Mouse (Mus musculus) limb, embryonic 13.5 days (tissue): ENCODE measurements around the gene Slc9a9. TPM values are rescaled to one million over a fixed set of nuclear protein-coding genes. Genes with fewer than 3 reads are reported as not detected.

Source experiments
- ATAC-seq: fragments of 200-750 bp; cut with Nextera tagmentation; 2 replicates; pipeline ENCODE4 v1.8.0; 2017; ENCODE audit warnings: low read depth, moderate number of reproducible peaks, moderate TSS enrichment; ENCODE audit not compliant: low FRiP score
- H3K27ac ChIP-seq: fragments of 300-500 bp; sonication (generic); 2 replicates; pipeline ENCODE4 v1.5.1; 2015; ENCODE audit warnings: inconsistent platforms, mild to moderate bottlenecking, moderate library complexity
- H3K27me3 ChIP-seq: fragments of 300-500 bp; sonication (generic); 2 replicates; pipeline ENCODE4 v1.6.1; 2015; ENCODE audit warnings: mild to moderate bottlenecking, inconsistent platforms
- H3K36me3 ChIP-seq: fragments of 300-500 bp; sonication (generic); 2 replicates; pipeline ENCODE4 v1.6.1; 2015; ENCODE audit warnings: inconsistent platforms, mild to moderate bottlenecking, moderate library complexity
- H3K4me1 ChIP-seq: fragments of 300-500 bp; sonication (generic); 2 replicates; pipeline ENCODE4 v1.6.1; 2015; ENCODE audit warnings: inconsistent platforms
- H3K4me2 ChIP-seq: fragments of 300-500 bp; sonication (generic); replicated peaks from 2 replicates; pipeline ENCODE4 v1.6.1; 2015; ENCODE audit warnings: inconsistent platforms, mild to moderate bottlenecking, moderate library complexity
- H3K4me3 ChIP-seq: fragments of 300-500 bp; sonication (generic); 2 replicates; pipeline ENCODE4 v1.5.1; 2015; ENCODE audit warnings: moderate library complexity, mild to moderate bottlenecking, inconsistent platforms
- H3K9ac ChIP-seq: fragments of 300-500 bp; sonication (generic); 2 replicates; pipeline ENCODE4 v1.6.1; 2015; ENCODE audit warnings: mild to moderate bottlenecking, inconsistent platforms
- H3K9me3 ChIP-seq: fragments of 300-500 bp; sonication (generic); 2 replicates; pipeline ENCODE4 v1.6.1; 2016; ENCODE audit warnings: inconsistent platforms
- WGBS: fragments of 180-500 bp; shearing (Covaris S2); methylation state at CpG from one replicate; pipeline ENCODE4 v1.1.7; 2015; 5-methylcytosine and 5-hydroxymethylcytosine counted together
- polyA plus RNA-seq: library from polyadenylated mRNA; unstranded; fragments of >200 nt; fragmentation: Nextera tagmentation; extraction: Ambion mirVana; gene quantifications from 2 replicates; pipeline ENCODE4 v1.2.1, GENCODE M21; 2015

Gene Slc9a9
- polyA plus RNA-seq, 1 experiment from 2014 or later = 3.6 TPM

DNA sequence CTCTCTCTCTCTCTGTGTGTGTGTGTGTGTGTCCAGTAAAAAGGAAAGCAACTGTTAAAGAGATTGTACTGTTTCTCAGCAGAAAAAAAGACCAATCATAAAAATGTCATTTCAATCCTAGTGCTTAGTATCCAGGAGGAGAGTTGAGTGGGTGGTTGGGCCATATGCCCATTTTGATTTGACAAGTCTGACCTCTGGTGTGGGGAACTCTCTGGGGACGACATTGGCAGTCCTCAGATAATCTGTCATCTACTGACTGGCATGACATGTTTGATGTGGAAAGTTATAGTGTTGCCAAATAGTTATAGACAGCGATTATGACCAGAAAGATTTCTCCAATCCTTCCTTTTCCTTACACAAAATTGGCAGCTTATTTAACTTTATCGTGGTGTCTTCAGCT lies 71.1 kb downstream of the Slc9a9 start:
- no peak for ATAC-seq
- Histone ChIP-seq H3K4me2 (no peak overlapping the region), H3K27ac (no peak overlapping the region), H3K36me3 (no peaks in the 10 kb centered on the region), H3K9ac (no peak overlapping the region), H3K4me1 (0 out of 2 replicates have a peak, but pooled peaks cover 2% of the 10 kb centered on the region), H3K9me3 (no peaks in the 10 kb centered on the region), H3K4me3 (no peak overlapping the region), H3K27me3 (peaks cover 6% of the 10 kb centered on the region)
- 74% methylated on average over 3 of the region's 3 CpGs for WGBS

DNA sequence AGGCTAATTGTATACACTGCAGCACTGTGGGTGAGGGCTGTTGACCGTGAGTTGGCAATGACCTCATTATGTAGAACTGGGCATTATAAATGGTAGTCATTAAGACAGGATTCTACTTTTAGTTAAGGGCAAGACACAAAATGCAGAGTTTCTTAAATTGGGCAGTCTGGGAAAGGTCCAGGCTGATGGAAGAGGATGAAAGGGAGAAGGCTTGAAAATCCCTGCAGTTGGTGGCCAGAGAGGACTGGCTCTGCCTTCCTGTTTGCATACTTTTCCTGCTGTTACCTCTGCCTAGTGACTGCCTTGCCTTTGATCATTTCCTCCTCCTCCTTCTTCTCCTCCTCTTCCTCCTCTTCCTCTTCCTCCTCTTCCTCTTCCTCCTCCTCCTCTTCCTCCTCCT lies 73.6 kb downstream of the Slc9a9 start:
- Histone ChIP-seq H3K27me3 (no peaks in the 10 kb centered on the region), H3K4me2 (no peak overlapping the region), H3K36me3 (no peaks in the 10 kb centered on the region), H3K9ac (no peak overlapping the region), H3K4me1 (0 out of 2 replicates have a peak, but pooled peaks cover 2% of the 10 kb centered on the region), H3K9me3 (no peaks in the 10 kb centered on the region), H3K4me3 (no peak overlapping the region), H3K27ac (no peak overlapping the region)
- WGBS = 84% methylated on average over 1 of the region's 1 CpGs
- ATAC-seq = no peak

DNA sequence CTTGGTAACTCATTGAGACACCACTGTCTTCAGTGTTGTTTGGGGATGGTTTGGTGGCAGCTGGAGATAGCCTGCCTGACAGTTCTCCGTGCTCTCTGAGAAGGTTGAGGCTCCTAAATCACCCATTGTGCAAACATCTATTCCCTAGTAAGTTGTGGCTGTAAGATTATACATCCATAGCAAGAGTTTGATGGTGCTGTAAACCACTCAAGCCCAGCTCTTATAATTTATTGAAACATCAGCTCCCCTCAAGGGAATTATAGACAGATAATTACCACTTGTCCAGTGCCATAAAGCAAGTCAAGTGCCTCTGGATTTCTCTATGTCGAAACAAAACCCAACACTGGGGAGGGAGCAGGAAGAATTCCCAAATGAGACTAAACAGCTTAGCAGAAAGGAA lies 78.8 kb downstream of the Slc9a9 start:
- ATAC-seq = no peak
- H3K9ac ChIP-seq = no peak overlapping the region
- no peak overlapping the region for H3K4me2 ChIP-seq
- H3K9me3 ChIP-seq = no peaks in the 10 kb centered on the region
- H3K27ac ChIP-seq = no peak overlapping the region
- H3K4me3 ChIP-seq = no peak overlapping the region
- H3K4me1 ChIP-seq = 0 out of 2 replicates have a peak, but pooled peaks cover 5% of the 10 kb centered on the region
- no peaks in the 10 kb centered on the region for H3K36me3 ChIP-seq
- WGBS = 50% methylated on average over 2 of the region's 2 CpGs
- H3K27me3 ChIP-seq = 0 out of 2 replicates have a peak, but pooled peaks cover 3% of the 10 kb centered on the region

DNA sequence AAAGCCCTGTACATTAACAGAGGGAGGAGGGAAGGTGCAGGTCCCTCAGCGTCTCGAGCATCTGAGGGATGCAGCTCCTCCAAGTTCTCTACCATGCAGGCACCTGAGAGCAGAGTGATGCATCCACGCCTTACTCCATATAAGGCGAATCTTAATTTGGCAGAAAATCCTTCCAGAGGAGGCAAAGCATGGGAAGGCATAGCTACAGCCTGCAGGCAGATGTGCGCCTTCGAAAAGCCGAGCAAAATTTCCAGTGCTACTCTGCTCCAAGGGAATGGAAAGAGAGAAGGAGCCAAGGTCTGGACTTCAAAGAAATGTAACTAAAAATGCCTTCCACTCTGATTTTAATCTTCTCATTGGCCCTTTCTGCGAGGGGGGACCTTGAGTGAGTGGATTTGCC lies 80.5 kb downstream of the Slc9a9 start:
- Histone ChIP-seq H3K4me2 (no peak overlapping the region), H3K4me1 (0 out of 2 replicates have a peak, but pooled peaks cover 5% of the 10 kb centered on the region), H3K36me3 (no peaks in the 10 kb centered on the region), H3K27me3 (0 out of 2 replicates have a peak, but pooled peaks cover 3% of the 10 kb centered on the region), H3K9ac (no peak overlapping the region), H3K27ac (no peak overlapping the region), H3K4me3 (no peak overlapping the region), H3K9me3 (no peaks in the 10 kb centered on the region)
- no peak for ATAC-seq
- 71% methylated on average over 8 of the region's 8 CpGs for WGBS

DNA sequence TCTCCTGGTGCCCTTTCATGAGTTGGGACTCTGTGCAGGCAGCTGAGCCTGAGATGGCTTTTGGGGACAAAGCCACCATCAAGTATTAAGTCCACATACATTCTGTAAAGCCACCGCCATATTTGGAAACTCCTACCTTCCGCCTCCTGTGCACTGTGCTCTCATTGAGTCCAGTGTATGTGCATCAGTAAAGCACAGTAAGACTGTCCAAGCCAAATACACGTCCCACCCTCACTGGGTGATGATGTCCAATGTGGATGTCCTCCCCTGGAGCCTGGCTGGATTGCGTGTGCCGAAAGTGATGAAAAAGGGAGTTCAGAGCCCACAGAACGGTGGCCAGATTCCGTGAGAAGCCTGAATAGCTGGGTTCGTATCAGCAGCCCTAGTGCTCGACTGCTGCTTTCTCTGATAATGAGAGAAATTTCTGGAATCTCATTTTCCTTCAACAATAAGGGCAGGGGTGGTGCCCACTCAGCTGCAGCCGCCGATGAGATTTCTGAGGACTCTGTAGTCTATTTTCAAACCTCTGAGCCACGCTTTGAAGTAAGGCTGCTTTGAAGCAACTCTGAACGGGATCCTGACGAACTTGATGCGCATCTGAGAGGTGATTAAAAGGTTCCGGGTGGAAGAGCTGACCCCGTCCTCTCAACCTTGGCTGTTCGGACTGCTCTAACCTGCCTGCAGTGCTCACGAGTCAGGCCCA lies 81.4 kb downstream of the Slc9a9 start:
- ATAC-seq = no peak

DNA sequence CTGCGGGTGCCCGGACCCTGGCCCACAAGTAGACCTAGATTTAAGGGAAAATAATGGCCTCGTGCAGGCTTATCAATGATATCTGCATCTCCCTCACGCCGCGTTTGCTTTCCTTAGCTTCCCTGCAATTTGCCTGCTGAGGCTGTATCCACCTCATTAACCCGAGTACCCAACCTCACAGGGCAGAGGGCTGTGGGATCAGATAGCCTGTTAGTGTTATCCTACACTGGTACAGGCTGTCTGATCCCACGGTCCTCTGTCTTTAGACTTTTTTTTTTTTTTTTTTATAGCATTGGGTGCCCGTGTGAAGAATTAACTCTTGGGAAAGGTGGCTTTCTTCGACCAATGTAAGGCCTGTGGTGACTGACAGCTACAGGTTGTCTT lies 81.9 kb downstream of the Slc9a9 start:
- 60% methylated on average over 10 of the region's 10 CpGs for WGBS
- ATAC-seq = peak; percentile 32; the same call in 1 of the 2 replicates

More for the DNA sequence above, 81.4 kb downstream of the Slc9a9 start:
- 0 out of 2 replicates have a peak, but pooled peaks cover 3% of the 10 kb centered on the region for H3K27me3 ChIP-seq
- no peak overlapping the region for H3K9ac ChIP-seq
- no peaks in the 10 kb centered on the region for H3K9me3 ChIP-seq
- no peak overlapping the region for H3K4me2 ChIP-seq
- 71% methylated on average over 19 of the region's 19 CpGs for WGBS
- H3K36me3 ChIP-seq = no peaks in the 10 kb centered on the region
- H3K4me1 ChIP-seq = 0 out of 2 replicates have a peak, but pooled peaks cover 5% of the 10 kb centered on the region
- no peak overlapping the region for H3K27ac ChIP-seq
- no peak overlapping the region for H3K4me3 ChIP-seq

DNA sequence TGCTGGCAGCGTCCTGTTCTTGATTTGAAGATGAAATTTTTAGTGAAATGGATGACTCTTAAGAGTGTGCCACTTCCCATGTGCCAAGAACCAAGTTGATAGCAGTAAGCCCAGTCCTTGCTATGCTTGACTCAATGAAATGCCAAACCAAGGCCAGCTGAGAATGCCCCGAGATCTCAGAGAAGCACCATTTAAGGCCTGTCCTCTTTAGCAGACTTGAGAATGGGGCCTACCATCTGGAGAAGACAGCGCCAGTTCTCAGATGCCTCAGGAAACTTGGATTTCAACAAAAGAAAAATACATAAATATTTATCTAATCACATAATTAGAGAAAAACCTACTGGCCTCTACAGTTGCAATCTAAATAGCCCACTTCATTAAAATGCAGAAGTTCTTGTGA lies 82.4 kb downstream of the Slc9a9 start:
- no peaks in the 10 kb centered on the region for H3K9me3 ChIP-seq
- no peaks in the 10 kb centered on the region for H3K36me3 ChIP-seq
- 0 out of 2 replicates have a peak, but pooled peaks cover 3% of the 10 kb centered on the region for H3K27me3 ChIP-seq
- no peak for ATAC-seq
- 92% methylated on average over 3 of the region's 3 CpGs for WGBS
- no peak overlapping the region for H3K27ac ChIP-seq
- no peak overlapping the region for H3K4me3 ChIP-seq
- H3K4me2 ChIP-seq = no peak overlapping the region
- H3K9ac ChIP-seq = no peak overlapping the region
- H3K4me1 ChIP-seq = 0 out of 2 replicates have a peak, but pooled peaks cover 5% of the 10 kb centered on the region

More for the DNA sequence above, 81.9 kb downstream of the Slc9a9 start:
- H3K27ac ChIP-seq = no peak overlapping the region
- H3K9ac ChIP-seq = no peak overlapping the region
- no peaks in the 10 kb centered on the region for H3K9me3 ChIP-seq
- H3K4me3 ChIP-seq = no peak overlapping the region
- H3K4me2 ChIP-seq = no peak overlapping the region
- H3K27me3 ChIP-seq = 0 out of 2 replicates have a peak, but pooled peaks cover 3% of the 10 kb centered on the region
- 0 out of 2 replicates have a peak, but pooled peaks cover 5% of the 10 kb centered on the region for H3K4me1 ChIP-seq
- no peaks in the 10 kb centered on the region for H3K36me3 ChIP-seq

DNA sequence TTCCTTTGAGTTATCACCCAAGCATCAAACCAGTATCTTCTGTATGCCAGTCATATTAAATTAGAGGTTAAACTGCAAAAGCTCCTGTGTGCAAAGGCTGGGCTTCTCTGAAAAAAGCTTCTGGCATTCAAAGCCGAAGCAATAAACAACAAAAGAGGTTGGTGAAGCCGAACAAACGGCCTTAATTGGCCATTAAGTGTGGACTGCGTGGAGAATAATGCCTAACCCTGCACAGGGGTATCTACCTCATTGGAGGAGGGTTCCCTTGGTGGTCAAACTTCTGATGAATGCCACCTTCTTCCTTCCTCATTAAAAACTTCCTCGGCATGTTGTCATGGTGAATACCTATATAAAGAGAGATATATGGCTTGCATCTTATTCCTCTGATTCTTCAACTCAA lies 90.2 kb downstream of the Slc9a9 start:
- ATAC-seq = no peak
- WGBS = 7% methylated on average over 5 of the region's 5 CpGs

DNA sequence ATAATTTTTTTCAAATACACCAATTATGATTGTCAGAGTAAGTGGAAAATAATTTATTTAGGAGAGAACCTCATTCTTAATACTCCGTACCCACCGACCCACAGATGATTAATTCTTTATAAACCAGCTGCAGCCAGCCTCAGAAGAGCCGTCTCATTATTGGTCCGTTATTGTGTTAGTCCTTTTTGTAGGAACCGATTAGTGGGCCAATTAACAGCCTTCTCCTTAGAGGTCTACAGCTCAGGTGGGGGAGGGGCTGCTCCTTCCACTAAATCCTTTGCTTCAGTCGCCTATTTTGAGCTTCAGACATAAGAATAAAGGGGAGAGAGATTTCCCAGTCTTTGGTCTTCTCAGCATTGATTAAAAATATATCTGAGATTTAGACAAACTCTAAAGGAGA lies 98.4 kb downstream of the Slc9a9 start:
- H3K27me3 ChIP-seq = no peaks in the 10 kb centered on the region
- H3K4me2 ChIP-seq = no peak overlapping the region
- no peak for ATAC-seq
- no peak overlapping the region for H3K9ac ChIP-seq
- H3K4me3 ChIP-seq = no peak overlapping the region
- no peak overlapping the region for H3K27ac ChIP-seq
- 37% methylated on average over 6 of the region's 6 CpGs for WGBS
- H3K36me3 ChIP-seq = no peaks in the 10 kb centered on the region
- H3K9me3 ChIP-seq = no peaks in the 10 kb centered on the region
- H3K4me1 ChIP-seq = no peaks in the 10 kb centered on the region

More for the DNA sequence above, 90.2 kb downstream of the Slc9a9 start:
- Histone ChIP-seq H3K27ac (no peak overlapping the region), H3K9ac (no peak overlapping the region), H3K27me3 (no peaks in the 10 kb centered on the region), H3K4me3 (no peak overlapping the region), H3K4me2 (no peak overlapping the region), H3K36me3 (no peaks in the 10 kb centered on the region), H3K9me3 (no peaks in the 10 kb centered on the region), H3K4me1 (no peaks in the 10 kb centered on the region)

DNA sequence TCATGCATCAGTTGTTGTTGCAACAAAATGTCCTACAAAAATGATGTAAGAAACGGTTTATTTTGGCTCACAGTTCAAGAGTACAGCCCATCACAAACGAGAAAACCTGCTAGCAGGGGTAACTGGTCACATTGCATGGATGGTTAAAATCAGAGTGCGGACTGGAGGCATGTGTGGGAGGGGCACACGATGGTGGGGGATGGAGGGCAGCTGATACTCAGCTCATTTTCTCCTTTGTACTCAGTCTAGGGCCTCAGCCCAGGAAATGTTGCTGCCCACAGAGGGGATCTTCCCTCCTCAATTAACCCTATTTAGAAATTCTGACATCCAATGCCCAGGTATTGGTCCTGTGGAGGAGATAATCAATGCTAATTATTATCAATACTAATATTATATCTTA lies 98.8 kb downstream of the Slc9a9 start:
- Histone ChIP-seq H3K9ac (no peak overlapping the region), H3K9me3 (no peaks in the 10 kb centered on the region), H3K36me3 (no peaks in the 10 kb centered on the region), H3K4me2 (no peak overlapping the region), H3K27me3 (no peaks in the 10 kb centered on the region), H3K27ac (no peak overlapping the region), H3K4me3 (no peak overlapping the region), H3K4me1 (no peaks in the 10 kb centered on the region)
- ATAC-seq = no peak
- 72% methylated on average over 4 of the region's 4 CpGs for WGBS

DNA sequence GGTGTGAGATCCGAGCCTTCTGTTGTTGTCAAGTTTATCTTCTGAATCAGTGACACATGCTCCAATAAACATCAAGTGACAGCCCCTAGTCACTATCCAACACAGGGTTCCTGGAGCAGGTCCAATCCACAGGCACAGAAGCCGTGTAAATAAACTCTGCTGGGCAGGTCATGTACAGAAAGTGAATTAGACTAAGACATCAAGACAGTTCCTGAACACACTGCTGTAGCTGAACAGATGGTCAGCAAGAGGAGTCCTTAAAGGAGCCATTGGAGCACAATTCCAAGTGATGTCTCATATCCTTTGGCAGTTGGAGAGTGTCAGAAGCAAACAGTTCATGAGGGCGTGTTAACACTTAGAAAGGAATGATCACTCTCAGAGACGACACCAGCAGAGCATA lies 103.6 kb downstream of the Slc9a9 start:
- Histone ChIP-seq H3K9me3 (no peaks in the 10 kb centered on the region), H3K4me3 (no peak overlapping the region), H3K4me1 (no peaks in the 10 kb centered on the region), H3K27me3 (no peaks in the 10 kb centered on the region), H3K36me3 (no peaks in the 10 kb centered on the region), H3K27ac (no peak overlapping the region), H3K4me2 (no peak overlapping the region), H3K9ac (no peak overlapping the region)
- no peak for ATAC-seq
- 76% methylated on average over 4 of the region's 4 CpGs for WGBS

DNA sequence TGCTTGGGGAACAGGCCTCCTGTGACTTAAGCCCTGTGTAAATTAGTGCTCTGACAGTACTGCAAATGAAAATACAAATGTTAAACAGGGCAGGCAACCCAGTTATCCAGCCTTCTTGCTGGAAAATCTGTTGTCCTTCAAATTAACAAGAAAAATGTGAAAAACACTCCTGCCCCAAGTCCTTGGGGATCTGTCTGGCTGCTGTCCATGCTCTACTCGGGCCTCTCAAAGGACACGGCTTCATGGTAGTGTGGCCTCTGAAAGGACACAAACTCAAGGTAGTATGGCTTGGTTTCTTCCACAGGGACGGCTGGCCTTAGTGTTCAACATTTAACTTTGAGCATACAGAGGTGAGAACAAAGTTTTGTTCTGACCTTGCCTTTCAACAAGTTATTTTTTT lies 118.6 kb downstream of the Slc9a9 start:
- H3K36me3 ChIP-seq = no peaks in the 10 kb centered on the region
- H3K27me3 ChIP-seq = no peaks in the 10 kb centered on the region
- peaks cover 6% of the 10 kb centered on the region; the same call in 1 of the 2 replicates for H3K4me1 ChIP-seq
- 0 out of 2 replicates have a peak, but pooled peaks have one; percentile 44 for ATAC-seq
- H3K27ac ChIP-seq = no peak overlapping the region
- H3K9me3 ChIP-seq = no peaks in the 10 kb centered on the region
- no peak overlapping the region for H3K9ac ChIP-seq
- no peak overlapping the region for H3K4me3 ChIP-seq
- 60% methylated on average over 3 of the region's 3 CpGs for WGBS
- no peak overlapping the region for H3K4me2 ChIP-seq
